Mouse (Mus musculus): ENCODE data around the gene Lnx1.

- TF ChIP-seq EP300 (IDR thresholded peaks at IDR 0.05; ENCODE audit: low read depth) (no peak), CTCF (IDR thresholded peaks at IDR 0.05; ENCODE audit: low read depth) (no peak)
These were observed 40.1 kb downstream of the Lnx1 start for GRCm38 (mm10) chr5:74662618-74663017.
